Mouse (Mus musculus): Measurements from ENCODE around the gene Ablim1. TPM values are rescaled to one million over a fixed set of nuclear protein-coding genes. Genes with fewer than 3 reads are reported as not detected.

The Ablim1 gene
- total and polyA plus RNA-seq, 2 experiments = 16.6 to 23.7 TPM

DNA sequence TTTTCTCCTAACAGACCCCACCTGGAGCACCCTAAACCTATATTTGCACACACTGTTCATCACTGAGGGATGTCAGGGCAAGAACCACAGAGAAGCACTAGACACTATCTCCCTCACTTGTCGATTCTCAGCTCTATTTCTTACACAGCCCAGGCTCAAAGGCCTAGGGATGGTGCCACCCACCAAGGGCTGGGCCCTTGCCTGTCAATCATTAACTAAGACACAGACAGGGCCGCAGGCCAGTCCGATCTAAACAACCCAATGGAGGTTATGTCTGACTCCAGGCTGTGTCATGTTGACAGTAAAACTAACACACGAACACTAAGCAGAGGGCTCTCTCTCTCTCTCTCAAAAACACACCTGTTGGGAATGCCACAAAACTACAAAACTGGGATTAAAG, 316.4 kb downstream of the Ablim1 start:
- 50% methylated on average over 4 of the region's 4 CpGs for WGBS
- H3K79me2 ChIP-seq (ENCODE audit: control insufficient read depth, insufficient read depth, low read length) = no peaks in the 10 kb centered on the region
- H3K4me3 ChIP-seq (ENCODE audit: insufficient read depth, low read depth, low read length) = no peak overlapping the region
- H3K27me3 ChIP-seq (ENCODE audit: control insufficient read depth, insufficient read depth, low read length) = no peaks in the 10 kb centered on the region
- no peaks in the 10 kb centered on the region; the same call in 1 of the 2 replicates for H3K4me1 ChIP-seq (ENCODE audit: control insufficient read depth, insufficient read depth, low read length)
- H3K27ac ChIP-seq (replicated peaks; ENCODE audit: insufficient read depth, low read depth, low read length) = no peak overlapping the region
- H3K36me3 ChIP-seq (ENCODE audit: control insufficient read depth, insufficient read depth, low read length) = no peaks in the 10 kb centered on the region
- no peak overlapping the region for H3K9ac ChIP-seq (ENCODE audit: low read depth, low read length)
- TF ChIP-seq POLR2A (IDR thresholded peaks at IDR 0.05; ENCODE audit: extremely low read depth, insufficient read depth, low read length) = no peak
- no peak for TF ChIP-seq CTCF (IDR thresholded peaks at IDR 0.05; ENCODE audit: low read depth, low read length)
- peak; percentile 23 for DNase-seq (ENCODE audit: extremely low read depth, low read depth, low spot score)

DNA sequence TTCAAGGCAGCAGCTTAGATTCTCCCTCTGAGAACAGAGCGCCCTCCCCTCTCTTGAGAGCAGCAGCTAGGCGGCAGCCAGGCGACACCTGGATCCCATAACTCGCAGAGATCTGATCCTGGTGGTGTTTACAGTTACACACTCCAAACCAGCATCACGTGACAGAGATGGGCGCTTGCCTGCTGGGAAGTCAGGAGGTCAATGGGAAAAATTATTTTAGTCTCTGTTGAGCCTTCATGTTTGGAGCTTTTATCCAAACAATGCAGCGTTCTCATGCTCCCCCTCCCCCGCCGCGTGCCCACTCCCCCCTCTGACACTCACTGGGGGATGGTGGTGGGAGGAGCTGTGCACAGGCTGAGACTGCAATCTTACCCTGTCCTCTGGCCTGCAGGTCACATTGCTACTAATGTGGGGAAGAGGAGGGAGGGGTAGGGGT, 317.5 kb downstream of the Ablim1 start:
- no peaks in the 10 kb centered on the region for H3K27me3 ChIP-seq (ENCODE audit: control insufficient read depth, insufficient read depth, low read length)
- WGBS = 10% methylated on average over 10 of the region's 10 CpGs
- H3K9ac ChIP-seq (ENCODE audit: low read depth, low read length) = no peak overlapping the region
- no peaks in the 10 kb centered on the region for H3K79me2 ChIP-seq (ENCODE audit: control insufficient read depth, insufficient read depth, low read length)
- TF ChIP-seq POLR2A (IDR thresholded peaks at IDR 0.05; ENCODE audit: extremely low read depth, insufficient read depth, low read length) (no peak), CTCF (IDR thresholded peaks at IDR 0.05; ENCODE audit: low read depth, low read length) (0 out of 2 replicates have a peak, but pooled peaks have one; percentile 3)
- H3K4me1 ChIP-seq (ENCODE audit: control insufficient read depth, insufficient read depth, low read length) = no peaks in the 10 kb centered on the region
- DNase-seq (ENCODE audit: extremely low read depth, low read depth, low spot score) = peak; percentile 24
- H3K4me3 ChIP-seq (ENCODE audit: insufficient read depth, low read depth, low read length) = no peak overlapping the region
- H3K36me3 ChIP-seq (ENCODE audit: control insufficient read depth, insufficient read depth, low read length) = no peaks in the 10 kb centered on the region
- no peak overlapping the region for H3K27ac ChIP-seq (replicated peaks; ENCODE audit: insufficient read depth, low read depth, low read length)

DNA sequence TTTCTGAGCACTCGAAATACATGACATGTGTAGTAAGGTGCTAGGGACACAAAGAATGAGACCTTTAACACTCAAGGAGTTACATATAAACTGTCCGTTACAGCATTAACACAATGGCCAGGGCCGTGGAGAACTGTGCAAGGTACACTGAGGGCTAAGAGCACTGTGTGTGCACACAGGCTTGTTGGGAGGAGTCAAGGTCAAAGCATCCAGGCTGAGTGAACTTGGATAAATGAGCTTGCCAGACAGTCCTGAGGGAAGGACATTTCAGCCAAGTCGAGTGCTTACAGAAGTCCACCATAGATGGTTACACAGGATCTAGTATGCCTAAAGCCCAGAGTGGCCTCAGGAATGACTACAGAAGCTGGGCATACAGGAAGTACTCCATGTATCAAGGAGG, 319.3 kb downstream of the Ablim1 start:
- H3K4me3 ChIP-seq (ENCODE audit: insufficient read depth, low read depth, low read length) = no peak overlapping the region
- no peaks in the 10 kb centered on the region for H3K36me3 ChIP-seq (ENCODE audit: control insufficient read depth, insufficient read depth, low read length)
- no peaks in the 10 kb centered on the region for H3K27me3 ChIP-seq (ENCODE audit: control insufficient read depth, insufficient read depth, low read length)
- no peak for TF ChIP-seq CTCF (IDR thresholded peaks at IDR 0.05; ENCODE audit: low read depth, low read length)
- no peak for TF ChIP-seq POLR2A (IDR thresholded peaks at IDR 0.05; ENCODE audit: extremely low read depth, insufficient read depth, low read length)
- 62% methylated on average over 4 of the region's 4 CpGs for WGBS
- H3K79me2 ChIP-seq (ENCODE audit: control insufficient read depth, insufficient read depth, low read length) = no peaks in the 10 kb centered on the region
- no peaks in the 10 kb centered on the region for H3K4me1 ChIP-seq (ENCODE audit: control insufficient read depth, insufficient read depth, low read length)
- no peak overlapping the region for H3K9ac ChIP-seq (ENCODE audit: low read depth, low read length)
- H3K27ac ChIP-seq (replicated peaks; ENCODE audit: insufficient read depth, low read depth, low read length) = no peak overlapping the region
- no peak for DNase-seq (ENCODE audit: extremely low read depth, low read depth, low spot score)

DNA sequence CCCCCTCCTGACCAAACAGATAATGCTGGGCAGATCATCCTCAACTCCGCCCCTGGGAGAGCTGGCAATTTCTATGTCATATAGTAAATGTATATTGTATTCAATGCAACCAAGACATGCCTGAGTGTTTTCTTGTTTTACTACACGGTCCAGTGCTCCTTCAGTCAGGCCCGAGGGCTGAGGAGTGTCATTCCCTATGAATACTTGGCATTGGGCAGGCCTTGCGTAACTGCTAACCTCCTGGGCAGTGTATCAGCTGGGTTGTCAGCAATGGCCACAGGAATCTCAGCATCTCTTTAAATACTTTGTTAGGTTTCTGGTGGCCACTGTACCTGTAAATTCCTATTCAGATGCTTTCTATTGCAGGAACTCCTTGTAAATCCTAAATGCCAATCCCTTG, 320.1 kb downstream of the Ablim1 start:
- TF ChIP-seq CTCF (IDR thresholded peaks at IDR 0.05; ENCODE audit: low read depth, low read length) (no peak), POLR2A (IDR thresholded peaks at IDR 0.05; ENCODE audit: extremely low read depth, insufficient read depth, low read length) (no peak)
- Histone ChIP-seq H3K79me2 (ENCODE audit: control insufficient read depth, insufficient read depth, low read length) (no peaks in the 10 kb centered on the region), H3K9ac (ENCODE audit: low read depth, low read length) (no peak overlapping the region), H3K27ac (replicated peaks; ENCODE audit: insufficient read depth, low read depth, low read length) (no peak overlapping the region), H3K4me3 (ENCODE audit: insufficient read depth, low read depth, low read length) (no peak overlapping the region), H3K27me3 (ENCODE audit: control insufficient read depth, insufficient read depth, low read length) (no peaks in the 10 kb centered on the region), H3K36me3 (ENCODE audit: control insufficient read depth, insufficient read depth, low read length) (no peaks in the 10 kb centered on the region), H3K4me1 (ENCODE audit: control insufficient read depth, insufficient read depth, low read length) (no peaks in the 10 kb centered on the region)
- DNase-seq (ENCODE audit: extremely low read depth, low read depth, low spot score) = no peak
- WGBS = 69% methylated on average over 4 of the region's 4 CpGs

DNA sequence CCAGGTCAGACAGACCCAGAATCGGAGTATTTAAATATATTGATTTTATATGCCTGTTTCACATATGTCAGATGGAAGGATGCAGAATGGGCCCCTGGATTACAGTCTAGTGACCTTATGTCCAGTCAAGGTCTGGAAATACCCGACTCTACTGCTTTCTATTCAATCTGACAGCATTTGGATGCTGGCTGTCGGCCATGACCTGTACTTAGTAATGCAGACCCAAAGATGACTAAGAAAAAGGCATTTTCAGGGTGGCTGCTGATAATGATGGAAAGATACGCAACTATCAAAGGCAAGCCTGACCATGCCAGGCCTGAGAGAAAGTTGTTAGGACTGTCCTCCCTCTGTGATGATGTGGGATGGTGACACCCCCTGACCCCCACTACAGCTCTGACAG, 321.0 kb downstream of the Ablim1 start:
- Histone ChIP-seq H3K4me3 (ENCODE audit: insufficient read depth, low read depth, low read length) (no peak overlapping the region), H3K36me3 (ENCODE audit: control insufficient read depth, insufficient read depth, low read length) (no peaks in the 10 kb centered on the region), H3K9ac (ENCODE audit: low read depth, low read length) (no peak overlapping the region), H3K79me2 (ENCODE audit: control insufficient read depth, insufficient read depth, low read length) (no peaks in the 10 kb centered on the region), H3K27ac (replicated peaks; ENCODE audit: insufficient read depth, low read depth, low read length) (no peak overlapping the region), H3K4me1 (ENCODE audit: control insufficient read depth, insufficient read depth, low read length) (no peaks in the 10 kb centered on the region), H3K27me3 (ENCODE audit: control insufficient read depth, insufficient read depth, low read length) (no peaks in the 10 kb centered on the region)
- no peak for DNase-seq (ENCODE audit: extremely low read depth, low read depth, low spot score)
- WGBS = 68% methylated on average over 4 of the region's 4 CpGs
- no peak for TF ChIP-seq CTCF (IDR thresholded peaks at IDR 0.05; ENCODE audit: low read depth, low read length)
- TF ChIP-seq POLR2A (IDR thresholded peaks at IDR 0.05; ENCODE audit: extremely low read depth, insufficient read depth, low read length) = no peak

DNA sequence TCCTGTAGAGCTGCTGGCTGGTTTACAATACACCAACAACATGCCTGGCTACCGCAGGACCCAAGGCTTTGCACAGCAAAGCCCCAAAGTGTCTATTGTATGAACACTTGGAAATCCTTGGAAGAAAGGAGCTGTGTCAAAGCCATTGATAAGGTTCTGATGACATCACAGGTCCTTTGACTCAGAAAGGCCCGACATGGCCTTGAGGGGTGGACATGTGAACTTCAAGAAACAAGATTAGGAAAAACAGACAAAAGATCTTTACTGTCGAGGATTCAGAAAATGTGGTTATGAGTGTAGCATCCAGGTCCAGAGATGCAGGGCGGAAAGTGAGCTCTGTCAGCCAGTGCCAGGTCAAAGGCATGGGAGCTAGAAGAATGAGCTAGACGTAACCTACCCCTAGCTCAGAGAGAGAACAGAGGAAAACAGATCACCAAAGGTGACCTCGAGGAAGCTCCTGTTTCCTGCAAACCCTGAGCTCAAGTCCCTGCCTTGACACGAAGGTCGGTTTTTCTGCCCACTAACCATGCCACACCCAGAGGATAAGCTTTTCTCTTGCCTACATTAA, 321.7 kb downstream of the Ablim1 start:
- 73% methylated on average over 8 of the region's 8 CpGs for WGBS
- no peak overlapping the region for H3K27ac ChIP-seq (replicated peaks; ENCODE audit: insufficient read depth, low read depth, low read length)
- no peaks in the 10 kb centered on the region for H3K36me3 ChIP-seq (ENCODE audit: control insufficient read depth, insufficient read depth, low read length)
- no peak overlapping the region for H3K4me3 ChIP-seq (ENCODE audit: insufficient read depth, low read depth, low read length)
- no peaks in the 10 kb centered on the region for H3K79me2 ChIP-seq (ENCODE audit: control insufficient read depth, insufficient read depth, low read length)
- H3K27me3 ChIP-seq (ENCODE audit: control insufficient read depth, insufficient read depth, low read length) = no peaks in the 10 kb centered on the region
- TF ChIP-seq CTCF (IDR thresholded peaks at IDR 0.05; ENCODE audit: low read depth, low read length) = no peak
- TF ChIP-seq POLR2A (IDR thresholded peaks at IDR 0.05; ENCODE audit: extremely low read depth, insufficient read depth, low read length) = no peak
- no peaks in the 10 kb centered on the region for H3K4me1 ChIP-seq (ENCODE audit: control insufficient read depth, insufficient read depth, low read length)
- DNase-seq (ENCODE audit: extremely low read depth, low read depth, low spot score) = no peak
- no peak overlapping the region for H3K9ac ChIP-seq (ENCODE audit: low read depth, low read length)

Data from liver, adult 2 months (tissue).